Mouse (Mus musculus): Measurements from ENCODE around the gene Map4k3. TPM values are rescaled to one million over a fixed set of nuclear protein-coding genes. Genes with fewer than 3 reads are reported as not detected.

Map4k3 gene
- polyA plus RNA-seq, 1 experiment, result not detected

- no peak for TF ChIP-seq GATA1 (IDR thresholded peaks at IDR 0.05; ENCODE audit: low read length)
These were observed 181.4 kb downstream of the Map4k3 start for GRCm38 (mm10) chr17:80546846-80547245.

GRCm38 (mm10) chr17:80546227-80546626, 182.1 kb downstream of the Map4k3 start:
- TF ChIP-seq GATA1 (IDR thresholded peaks at IDR 0.05; ENCODE audit: low read length), result no peak

- no peak for TF ChIP-seq GATA1 (IDR thresholded peaks at IDR 0.05; ENCODE audit: low read length)
These were observed 184.6 kb downstream of the Map4k3 start for GRCm38 (mm10) chr17:80543646-80544045.

DNA sequence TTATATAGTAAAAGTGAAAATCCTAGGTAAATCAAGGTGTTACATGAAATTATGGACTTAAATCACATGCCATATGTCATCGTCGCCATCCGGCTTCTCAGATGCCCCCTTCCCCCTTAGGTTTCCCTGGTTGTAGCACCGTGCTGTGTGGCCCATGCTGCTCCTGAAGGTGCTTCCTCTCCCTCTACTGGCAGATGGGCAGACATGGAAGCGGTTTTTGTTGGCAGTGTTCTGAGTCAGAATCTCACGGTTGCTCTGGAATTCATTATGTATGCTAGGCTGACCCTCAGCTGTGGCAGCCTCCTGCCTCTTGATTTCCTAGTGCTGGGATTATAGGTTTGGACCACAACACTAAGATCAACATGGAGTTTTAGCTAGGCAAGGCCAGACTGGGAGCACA, 191.1 kb downstream of the Map4k3 start:
- TF ChIP-seq GATA1 (IDR thresholded peaks at IDR 0.05; ENCODE audit: low read length), result no peak

- no peak for TF ChIP-seq GATA1 (IDR thresholded peaks at IDR 0.05; ENCODE audit: low read length)
These were observed 192.7 kb downstream of the Map4k3 start for GRCm38 (mm10) chr17:80535633-80536032.

Other genes starting within 250 kb of the Map4k3 start
- 3.3 and 3.8 TPM in 2 replicates for gene Sos1, start 248.0 kb downstream of the Map4k3 start, polyA plus RNA-seq (2012)
- gene Cdkl4, start 150.7 kb downstream of the Map4k3 start, polyA plus RNA-seq (2012), result not detected in 2 replicates
- not detected in 2 replicates for gene Tmem178, start 216.1 kb upstream of the Map4k3 start, polyA plus RNA-seq (2012)